Comparison of ENCODE assay signal across 21 mouse cellular contexts in the genomic region with DNA sequence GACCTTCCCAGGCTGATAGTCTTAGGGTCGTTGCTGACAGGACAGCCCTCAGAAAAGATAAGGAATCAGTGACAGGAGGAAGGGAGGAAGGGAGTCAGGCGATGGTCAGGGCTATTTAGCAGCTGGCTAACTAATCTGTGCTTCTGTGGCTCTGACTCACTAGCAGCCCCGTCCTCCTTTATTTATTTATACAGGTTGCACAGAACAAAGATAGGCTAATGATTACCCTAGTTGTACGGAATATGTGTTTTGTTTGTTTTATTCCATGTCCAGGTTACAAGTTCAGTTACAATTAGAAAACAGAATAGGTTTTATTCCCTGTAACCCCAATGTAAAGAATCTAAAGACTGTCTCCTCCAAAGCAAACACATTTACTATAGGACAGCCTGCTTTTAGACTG. TPM values are rescaled to one million over a fixed set of nuclear protein-coding genes. Genes with fewer than 3 reads are reported as not detected.
DNase-seq lines count a peak whose midpoint lies in the region; ATAC-seq and TF ChIP-seq lines count a peak whose summit lies in the region.
"Had no signal": no experiment of that assay in that cellular context is flagged by ENCODE, and none has a peak within 500 bp of the region (broad histone marks: within the 10 kb centered on the region; RNA-seq: fewer than 3 reads in every experiment).

No protein-coding gene starts in this region.

- no peaks in the 10 kb centered on the region for H3K27me3 ChIP-seq in intestine, embryonic 15.5 days (replicated peaks)
- H3K27me3 ChIP-seq in intestine, embryonic 16.5 days (replicated peaks; ENCODE audit: control insufficient read depth, insufficient read depth, low read length), result no peaks in the 10 kb centered on the region
- H3K27me3 ChIP-seq in midbrain, embryonic 13.5 days, result no peaks in the 10 kb centered on the region; the same call in 1 of the 2 replicates
- H3K27me3 ChIP-seq in midbrain, embryonic 15.5 days (replicated peaks), result no peaks in the 10 kb centered on the region
- H3K27me3 ChIP-seq in stomach, embryonic 14.5 days (ENCODE audit: control insufficient read depth, insufficient read depth, low read length), result no peaks in the 10 kb centered on the region
- H3K27me3 ChIP-seq in stomach, postnatal 0 days (ENCODE audit: control insufficient read depth, insufficient read depth, low read length), result no peaks in the 10 kb centered on the region
- H3K27me3 ChIP-seq: embryonic facial prominence, embryonic 15.5 days; forebrain, embryonic 15.5 days; hindbrain, embryonic 15.5 days had no signal

- ATAC-seq in intestine, embryonic 15.5 days, result no peak
- ATAC-seq in intestine, embryonic 16.5 days, result no peak
- ATAC-seq in midbrain, embryonic 13.5 days, result no peak
- ATAC-seq in midbrain, embryonic 15.5 days (replicated peaks), result no peak
- ATAC-seq in stomach, embryonic 14.5 days (ENCODE audit: insufficient number of reproducible peaks, insufficient read depth, low FRiP score, low read depth), result 0 out of 2 replicates have a peak, but pooled peaks have one; percentile 14
- ATAC-seq in stomach, postnatal 0 days (ENCODE audit: low FRiP score, low TSS enrichment), result peak; percentile 53
- ATAC-seq: forebrain, embryonic 15.5 days had no signal

- no peaks in the 10 kb centered on the region for H3K9me3 ChIP-seq in intestine, embryonic 15.5 days
- no peaks in the 10 kb centered on the region for H3K9me3 ChIP-seq in intestine, embryonic 16.5 days (ENCODE audit: control insufficient read depth, low read length)
- no peaks in the 10 kb centered on the region for H3K9me3 ChIP-seq in midbrain, embryonic 13.5 days
- H3K9me3 ChIP-seq in midbrain, embryonic 15.5 days, result no peaks in the 10 kb centered on the region
- no peaks in the 10 kb centered on the region for H3K9me3 ChIP-seq in stomach, embryonic 14.5 days (ENCODE audit: control insufficient read depth, low read depth, low read length)
- no peaks in the 10 kb centered on the region for H3K9me3 ChIP-seq in stomach, postnatal 0 days (ENCODE audit: control insufficient read depth, low read length)
- H3K9me3 ChIP-seq: embryonic facial prominence, embryonic 15.5 days; forebrain, embryonic 10.5 days; forebrain, embryonic 15.5 days; hindbrain, embryonic 15.5 days had no signal

- no peaks in the 10 kb centered on the region for H3K36me3 ChIP-seq in intestine, embryonic 15.5 days
- H3K36me3 ChIP-seq in intestine, embryonic 16.5 days (ENCODE audit: control insufficient read depth, insufficient read depth, low read length), result peaks cover 3% of the 10 kb centered on the region; the same call in 1 of the 2 replicates
- H3K36me3 ChIP-seq in midbrain, embryonic 13.5 days, result peaks cover 10% of the 10 kb centered on the region; the same call in 1 of the 2 replicates
- H3K36me3 ChIP-seq in midbrain, embryonic 15.5 days (replicated peaks), result no peaks in the 10 kb centered on the region
- 0 out of 2 replicates have a peak, but pooled peaks cover 4% of the 10 kb centered on the region for H3K36me3 ChIP-seq in stomach, embryonic 14.5 days (ENCODE audit: control insufficient read depth, insufficient read depth, low read length)
- no peaks in the 10 kb centered on the region for H3K36me3 ChIP-seq in stomach, postnatal 0 days (ENCODE audit: control insufficient read depth, insufficient read depth, low read length)
- H3K36me3 ChIP-seq: hindbrain, embryonic 15.5 days had no signal

- no peak overlapping the region for H3K9ac ChIP-seq in intestine, embryonic 15.5 days
- no peak overlapping the region for H3K9ac ChIP-seq in intestine, embryonic 16.5 days (ENCODE audit: low read depth, low read length)
- 0 out of 2 replicates have a peak overlapping the region, but pooled peaks have one; percentile 14 for H3K9ac ChIP-seq in midbrain, embryonic 13.5 days (replicated peaks)
- no peak overlapping the region for H3K9ac ChIP-seq in midbrain, embryonic 15.5 days
- H3K9ac ChIP-seq in stomach, embryonic 14.5 days (replicated peaks; ENCODE audit: low read depth, low read length), result no peak overlapping the region
- H3K9ac ChIP-seq in stomach, postnatal 0 days (ENCODE audit: low read length), result peak overlapping the region; percentile 8; the same call in 1 of the 2 replicates
- H3K9ac ChIP-seq: embryonic facial prominence, embryonic 15.5 days; forebrain, embryonic 15.5 days; hindbrain, embryonic 15.5 days had no signal

- H3K4me3 ChIP-seq in intestine, embryonic 15.5 days (replicated peaks), result no peak overlapping the region
- H3K4me3 ChIP-seq in intestine, embryonic 16.5 days (ENCODE audit: low read length), result no peak overlapping the region
- no peak overlapping the region for H3K4me3 ChIP-seq in midbrain, embryonic 13.5 days (replicated peaks)
- H3K4me3 ChIP-seq in midbrain, embryonic 15.5 days, result no peak overlapping the region
- no peak overlapping the region for H3K4me3 ChIP-seq in stomach, embryonic 14.5 days (ENCODE audit: low read depth, low read length)
- no peak overlapping the region for H3K4me3 ChIP-seq in stomach, postnatal 0 days (ENCODE audit: low read depth, low read length)
- H3K4me3 ChIP-seq: embryonic facial prominence, embryonic 15.5 days; erythroblast, embryonic 14.5 days; forebrain, embryonic 10.5 days; forebrain, embryonic 15.5 days; heart, adult 2 months; hindbrain, embryonic 15.5 days had no signal

- H3K4me2 ChIP-seq in intestine, embryonic 15.5 days (replicated peaks), result no peak overlapping the region
- H3K4me2 ChIP-seq in intestine, embryonic 16.5 days (ENCODE audit: low read depth, low read length), result no peak overlapping the region
- H3K4me2 ChIP-seq in midbrain, embryonic 13.5 days (replicated peaks), result no peak overlapping the region
- H3K4me2 ChIP-seq in midbrain, embryonic 15.5 days, result no peak overlapping the region
- H3K4me2 ChIP-seq in stomach, embryonic 14.5 days (replicated peaks; ENCODE audit: low read depth, low read length), result no peak overlapping the region
- H3K4me2 ChIP-seq in stomach, postnatal 0 days (replicated peaks; ENCODE audit: low read depth), result peak overlapping the region; percentile 11; the same call in 1 of the 2 replicates
- H3K4me2 ChIP-seq: embryonic facial prominence, embryonic 15.5 days; forebrain, embryonic 15.5 days; heart, embryonic 11.5 days; hindbrain, embryonic 15.5 days had no signal

- no peak for TF ChIP-seq CTCF in stomach, postnatal 0 days (IDR thresholded peaks at IDR 0.05; ENCODE audit: low read depth)

- H3K27ac ChIP-seq in intestine, embryonic 15.5 days, result 0 out of 2 replicates have a peak overlapping the region, but pooled peaks have one; percentile 32
- no peak overlapping the region for H3K27ac ChIP-seq in intestine, embryonic 16.5 days (ENCODE audit: low read length)
- H3K27ac ChIP-seq in midbrain, embryonic 13.5 days, result no peak overlapping the region
- H3K27ac ChIP-seq in midbrain, embryonic 15.5 days, result no peak overlapping the region
- H3K27ac ChIP-seq in stomach, embryonic 14.5 days (ENCODE audit: low read length), result peak overlapping the region; percentile 2; the same call in 1 of the 2 replicates
- peak overlapping the region; percentile 75; the same call in 1 of the 2 replicates for H3K27ac ChIP-seq in stomach, postnatal 0 days (replicated peaks)
- H3K27ac ChIP-seq: embryonic facial prominence, embryonic 15.5 days; forebrain, embryonic 10.5 days; forebrain, embryonic 15.5 days; heart, adult 2 months; hindbrain, embryonic 15.5 days had no signal

- TF ChIP-seq EP300 in stomach, postnatal 0 days (optimal IDR thresholded peaks at IDR 0.05), result no peak

- DNase-seq in stomach, postnatal 0 days (ENCODE audit: low spot score), result peak; percentile 19
- DNase-seq in kidney, adult 8-10 months, result no peak
- DNase-seq: adrenal gland, postnatal 10 days; cerebellum, adult 11 months; cerebellum, adult 8-10 months; cerebellum, postnatal 14 days; embryo, embryonic 11 days; gastrocnemius, postnatal 10 days; heart, adult 2 months; heart, postnatal 36 days had no signal

- peaks cover 11% of the 10 kb centered on the region; the same call in 1 of the 2 replicates for H3K4me1 ChIP-seq in intestine, embryonic 15.5 days (replicated peaks)
- H3K4me1 ChIP-seq in intestine, embryonic 16.5 days (ENCODE audit: control insufficient read depth, insufficient read depth, low read length), result peaks cover 7% of the 10 kb centered on the region
- H3K4me1 ChIP-seq in midbrain, embryonic 13.5 days (replicated peaks), result peaks cover 13% of the 10 kb centered on the region
- peaks cover 15% of the 10 kb centered on the region for H3K4me1 ChIP-seq in midbrain, embryonic 15.5 days
- peaks cover 8% of the 10 kb centered on the region for H3K4me1 ChIP-seq in stomach, embryonic 14.5 days (ENCODE audit: control insufficient read depth, insufficient read depth, low read length)
- H3K4me1 ChIP-seq in stomach, postnatal 0 days (replicated peaks; ENCODE audit: control insufficient read depth, insufficient read depth), result peaks cover 3% of the 10 kb centered on the region

- WGBS in intestine, embryonic 15.5 days, result 13% methylated on average over 4 of the region's 4 CpGs
- 18% methylated on average over 4 of the region's 4 CpGs for WGBS in intestine, embryonic 16.5 days
- 68% methylated on average over 4 of the region's 4 CpGs for WGBS in midbrain, embryonic 13.5 days
- WGBS in midbrain, embryonic 15.5 days, result 53% methylated on average over 4 of the region's 4 CpGs
- 10% methylated on average over 4 of the region's 4 CpGs for WGBS in stomach, embryonic 14.5 days
- 8% methylated on average over 4 of the region's 4 CpGs for WGBS in stomach, postnatal 0 days

RNA-seq across cellular contexts. Expression of a gene that starts 2.7 kb away (rescaled TPM):
- polyA plus RNA-seq in intestine, embryonic 15.5 days (2015; fragmentation: Nextera tagmentation; extraction: Ambion mirVana), result 17.3 and 17.5 TPM in 2 replicates
- polyA plus RNA-seq in intestine, embryonic 16.5 days (2015; fragmentation: Nextera tagmentation; extraction: Ambion mirVana), result 16.0 and 17.5 TPM in 2 replicates
- polyA plus RNA-seq in midbrain, embryonic 13.5 days (2015; fragmentation: Nextera tagmentation; extraction: Ambion mirVana), result 32.4 and 36.8 TPM in 2 replicates
- 48.3 and 49.5 TPM in 2 replicates for polyA plus RNA-seq in midbrain, embryonic 15.5 days (2015; fragmentation: Nextera tagmentation; extraction: Ambion mirVana)
- 36.7 and 38.1 TPM in 2 replicates for polyA plus RNA-seq in stomach, embryonic 14.5 days (2014; fragmentation: Nextera tagmentation; extraction: Ambion mirVana)
- 16.1 and 18.8 TPM in 2 replicates for polyA plus RNA-seq in stomach, postnatal 0 days (2015; fragmentation: Nextera tagmentation; extraction: Ambion mirVana)

RNA-seq across cellular contexts. Expression of a gene that starts 5.3 kb away (rescaled TPM):
- polyA plus RNA-seq in intestine, embryonic 15.5 days (2015; fragmentation: Nextera tagmentation; extraction: Ambion mirVana), result 1.1 and 1.2 TPM in 2 replicates
- 0.91 and 0.92 TPM in 2 replicates for polyA plus RNA-seq in intestine, embryonic 16.5 days (2015; fragmentation: Nextera tagmentation; extraction: Ambion mirVana)
- 2.7 and 3.3 TPM in 2 replicates for polyA plus RNA-seq in midbrain, embryonic 13.5 days (2015; fragmentation: Nextera tagmentation; extraction: Ambion mirVana)
- polyA plus RNA-seq in midbrain, embryonic 15.5 days (2015; fragmentation: Nextera tagmentation; extraction: Ambion mirVana), result 3.7 and 6.1 TPM in 2 replicates
- polyA plus RNA-seq in stomach, embryonic 14.5 days (2014; fragmentation: Nextera tagmentation; extraction: Ambion mirVana), result 1.5 TPM in 2 replicates
- 0.61 and 0.85 TPM in 2 replicates for polyA plus RNA-seq in stomach, postnatal 0 days (2015; fragmentation: Nextera tagmentation; extraction: Ambion mirVana)

RNA-seq across cellular contexts. Expression of a gene that starts 34.2 kb away (rescaled TPM):
- 252 and 254 TPM in 2 replicates for polyA plus RNA-seq in intestine, embryonic 15.5 days (2015; fragmentation: Nextera tagmentation; extraction: Ambion mirVana)
- polyA plus RNA-seq in intestine, embryonic 16.5 days (2015; fragmentation: Nextera tagmentation; extraction: Ambion mirVana), result 282 and 298 TPM in 2 replicates
- polyA plus RNA-seq in midbrain, embryonic 13.5 days (2015; fragmentation: Nextera tagmentation; extraction: Ambion mirVana), result 96.9 and 106 TPM in 2 replicates
- 127 and 128 TPM in 2 replicates for polyA plus RNA-seq in midbrain, embryonic 15.5 days (2015; fragmentation: Nextera tagmentation; extraction: Ambion mirVana)
- polyA plus RNA-seq in stomach, embryonic 14.5 days (2014; fragmentation: Nextera tagmentation; extraction: Ambion mirVana), result 161 and 196 TPM in 2 replicates
- 82.4 and 86.1 TPM in 2 replicates for polyA plus RNA-seq in stomach, postnatal 0 days (2015; fragmentation: Nextera tagmentation; extraction: Ambion mirVana)

Comparison
In these comparisons a context has a peak if more than half of its experiments do, and no peak if none do; other contexts are left out.
1. H3K27ac ChIP-seq: peak in intestine, embryonic 15.5 days (single experiment), stomach, embryonic 14.5 days (single experiment) and stomach, postnatal 0 days (single experiment); none in intestine, embryonic 16.5 days (single experiment), midbrain, embryonic 13.5 days (single experiment) and midbrain, embryonic 15.5 days (single experiment).
2. H3K9ac ChIP-seq: peak in midbrain, embryonic 13.5 days (single experiment) and stomach, postnatal 0 days (single experiment); none in intestine, embryonic 15.5 days (single experiment), intestine, embryonic 16.5 days (single experiment), midbrain, embryonic 15.5 days (single experiment) and stomach, embryonic 14.5 days (single experiment).
3. ATAC-seq: peak in stomach, embryonic 14.5 days (single experiment) and stomach, postnatal 0 days (single experiment); none in intestine, embryonic 15.5 days (single experiment), intestine, embryonic 16.5 days (single experiment), midbrain, embryonic 13.5 days (single experiment) and midbrain, embryonic 15.5 days (single experiment).